Mouse (Mus musculus): ENCODE data around the gene Rmdn3.

DNA sequence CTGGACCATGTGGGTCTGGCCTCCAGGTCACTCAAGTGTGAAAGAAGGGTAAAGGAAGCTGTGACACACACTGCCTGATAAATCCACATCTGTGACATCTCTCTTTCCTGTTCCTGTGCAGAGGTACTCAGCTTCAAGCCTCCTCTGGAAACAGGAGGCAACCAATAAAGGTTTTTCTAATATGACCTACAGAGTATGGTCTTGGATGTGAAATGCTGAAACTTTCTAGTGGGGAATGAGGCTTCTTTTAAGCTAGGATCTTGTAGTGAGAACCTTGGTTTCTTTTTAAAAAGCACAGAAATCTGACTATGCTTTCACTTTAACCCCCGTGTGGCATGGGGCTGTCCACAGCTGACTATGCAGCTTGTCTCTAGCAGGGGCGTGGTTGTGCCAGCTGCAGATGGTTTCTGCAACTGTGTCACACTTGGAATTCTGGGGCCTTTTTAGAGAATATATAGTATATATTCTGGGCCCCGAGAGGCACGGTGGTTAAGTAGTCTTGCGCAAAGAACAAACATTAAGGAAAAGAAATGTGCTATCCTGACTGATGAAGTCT lies 20.6 kb upstream of the Rmdn3 start:
- TF ChIP-seq POLR2A (IDR thresholded peaks at IDR 0.05; ENCODE audit: borderline replicate concordance, extremely low read depth, low read depth, low read length) (no peak), CTCF (IDR thresholded peaks at IDR 0.05; ENCODE audit: insufficient read depth, low read length) (no peak)
